Mouse (Mus musculus) fat pad, adult 2 months (tissue): ENCODE data around the gene Sapcd2.

Source experiments
- DNase-seq: peaks from one replicate; pipeline ENCODE4 v3.0.0-alpha.2; 2011; ENCODE audit warnings: low read depth, low spot score; ENCODE audit errors: extremely low read depth

Gene Sapcd2

GRCm38 (mm10) chr2:25422587-25423410 lies 50.7 kb downstream of the Sapcd2 start, which contains the start of gene Fut7:
Gene Fut7, plus strand, starts transcription at chr2:25423267.
- no peak for DNase-seq

GRCm38 (mm10) chr2:25423626-25424025 lies 51.5 kb downstream of the Sapcd2 start:
- DNase-seq = no peak

- no peak for DNase-seq
Measured at GRCm38 (mm10) chr2:25425481-25425880, 53.4 kb downstream of the Sapcd2 start.

GRCm38 (mm10) chr2:25426721-25427191 lies 54.6 kb downstream of the Sapcd2 start:
- no peak for DNase-seq

GRCm38 (mm10) chr2:25427256-25427655 lies 55.1 kb downstream of the Sapcd2 start:
- no peak for DNase-seq
